Mouse (Mus musculus): ENCODE data around the gene Cep295nl.

DNA sequence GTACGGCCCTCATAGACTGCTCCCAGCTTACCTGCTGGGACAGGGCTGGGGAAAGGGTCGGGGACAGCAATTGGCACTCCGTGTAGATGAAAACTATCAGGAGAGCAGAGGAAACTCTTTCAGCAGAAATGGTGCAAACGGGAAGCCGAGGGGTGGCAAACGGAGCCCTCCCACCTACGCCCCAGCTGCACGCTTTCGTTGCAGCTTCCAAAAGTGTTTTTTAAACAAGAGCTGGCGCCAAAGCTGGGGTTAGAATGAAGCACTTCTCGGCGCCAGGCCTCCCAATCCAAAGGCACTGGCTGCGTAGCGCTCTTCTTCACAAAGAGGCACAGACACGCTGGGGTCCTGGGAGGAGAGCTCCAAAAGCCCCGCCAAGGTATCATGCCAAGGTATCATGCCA lies 11.5 kb downstream of the Cep295nl start:
- TF ChIP-seq CTCF (IDR thresholded peaks at IDR 0.05; ENCODE audit: extremely low read depth, insufficient read depth, low read length), result no peak
- no peak for TF ChIP-seq POLR2A (IDR thresholded peaks at IDR 0.05; ENCODE audit: extremely low read depth, insufficient read depth, low read length)
